Mouse (Mus musculus): ENCODE measurements at regions not wholly inside any gene's neighbourhood (a gene's known extent, or its start where the extent isn't known, plus 50 kb on each side); places are given as distances from the start of the nearest gene placed in this dataset.

DNA sequence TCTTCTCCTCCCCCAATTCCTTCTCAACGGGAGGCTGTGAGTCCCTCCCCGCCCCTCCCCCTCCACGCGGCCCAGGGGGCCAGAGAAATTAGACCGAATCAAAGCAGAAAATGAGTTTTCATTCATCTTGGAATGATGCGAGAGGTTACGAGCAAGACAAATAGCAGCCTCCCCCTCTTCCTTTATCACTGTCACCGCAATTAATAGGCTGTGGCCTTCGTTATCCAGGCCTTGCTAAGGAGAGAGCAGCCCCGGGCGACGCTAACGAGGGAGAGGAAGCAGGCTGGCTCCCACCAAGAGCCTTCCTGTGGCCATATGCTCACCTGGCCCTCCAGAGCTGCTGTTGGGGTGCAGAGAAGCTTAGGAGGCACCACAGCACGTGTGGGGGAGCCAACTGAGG is 61.8 kb upstream of the Lhx1 start:
- no peak overlapping the region for H3K4me3 ChIP-seq
- no peak for DNase-seq (ENCODE audit: extremely low spot score in 1 of 2, low spot score in 2 of 2)
- intact Hi-C loops (cut with DNase I), result no loop called here
- no peak for TF ChIP-seq CTCF (IDR thresholded peaks at IDR 0.05)
- no peak overlapping the region for H3K27ac ChIP-seq

DNA sequence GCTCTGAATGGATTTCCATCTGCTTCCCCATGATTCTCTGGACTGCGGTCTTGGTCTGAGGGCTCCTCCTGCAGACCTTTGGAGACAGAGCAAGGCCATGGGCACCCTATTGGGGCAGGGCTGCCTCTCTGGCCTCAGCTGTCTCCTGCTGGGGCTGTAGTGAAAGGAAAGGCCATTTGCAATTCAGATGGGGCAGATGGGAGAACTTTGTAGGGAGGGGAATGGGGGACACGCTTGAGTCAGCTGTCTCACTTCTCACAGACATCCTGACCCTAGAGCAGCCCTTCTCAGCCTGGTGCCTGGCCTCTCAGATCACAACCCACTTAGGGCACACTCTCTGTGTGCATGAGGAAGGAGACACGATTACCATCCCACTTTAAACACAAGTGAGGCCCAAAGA is 60.3 kb upstream of the Lhx1 start:
- H3K4me3 ChIP-seq, result no peak overlapping the region
- no peak for TF ChIP-seq CTCF (IDR thresholded peaks at IDR 0.05)
- no peak overlapping the region for H3K27ac ChIP-seq
- no peak for DNase-seq (ENCODE audit: extremely low spot score in 1 of 2, low spot score in 2 of 2)
- intact Hi-C loops (cut with DNase I), result no loop called here

GRCm38 (mm10) chr11:84578805-84579541 is 53.6 kb upstream of the Lhx1 start:
- Histone ChIP-seq H3K4me3 (no peak overlapping the region), H3K27ac (no peak overlapping the region)
- no peak for DNase-seq (ENCODE audit: extremely low spot score in 1 of 2, low spot score in 2 of 2)
- no peak for TF ChIP-seq CTCF (IDR thresholded peaks at IDR 0.05)
- intact Hi-C loops (cut with DNase I), result no loop called here

All from left cerebral cortex, adult 2 months (tissue).